Mouse (Mus musculus) spleen, adult 2 months (tissue): Measurements from ENCODE around the gene Rbm25. TPM values are rescaled to one million over a fixed set of nuclear protein-coding genes. Genes with fewer than 3 reads are reported as not detected.
"Not testable (repeated sequence)": the region's sequence is repeated elsewhere in the genome, so short reads cannot be mapped to it uniquely, and the experiment has no call there.

Source experiments
- DNase-seq, 2 experiments: peaks; one replicate each; pipeline versions ENCODE4 v3.0.0 to v3.0.0-alpha.2; 2012 to 2021; ENCODE audit warnings: low spot score in 2 of 2, low read depth in 1 of 2
- H3K27ac ChIP-seq: fragments of 200-500 bp; 2 replicates; pipeline ENCODE4 v1.5.1; 2012; ENCODE audit warnings: low read length, inconsistent platforms; ENCODE audit not compliant: insufficient read depth
- H3K27me3 ChIP-seq: fragments of 200-500 bp; 2 replicates; pipeline ENCODE4 v1.6.1; 2012; ENCODE audit warnings: mild to moderate bottlenecking, moderate library complexity, low read length, inconsistent platforms; ENCODE audit not compliant: control insufficient read depth, insufficient read depth
- H3K36me3 ChIP-seq: fragments of 200-500 bp; 2 replicates; pipeline ENCODE4 v1.6.1; 2012; ENCODE audit warnings: mild to moderate bottlenecking, low read length, inconsistent platforms; ENCODE audit not compliant: control insufficient read depth, insufficient read depth
- H3K4me1 ChIP-seq: fragments of 200-500 bp; 2 replicates; pipeline ENCODE4 v1.6.1; 2011; ENCODE audit warnings: inconsistent platforms; ENCODE audit not compliant: control insufficient read depth, insufficient read depth, insufficient read length
- H3K4me3 ChIP-seq: fragments of 200-500 bp; 2 replicates; pipeline ENCODE4 v1.5.1; 2011; ENCODE audit warnings: mild to moderate bottlenecking, inconsistent platforms; ENCODE audit not compliant: insufficient read depth, insufficient read length; ENCODE audit errors: extremely low read depth
- CTCF ChIP-seq: fragments of 200-500 bp; IDR thresholded peaks from 2 replicates; pipeline ENCODE4 v1.5.1; 2011; ENCODE audit warnings: mild to moderate bottlenecking, inconsistent platforms; ENCODE audit not compliant: insufficient read depth, insufficient read length, insufficient replicate concordance; ENCODE audit errors: extremely low read depth
- POLR2A ChIP-seq: fragments of 200-500 bp; IDR thresholded peaks from 2 replicates; pipeline ENCODE4 v1.6.1; 2011; ENCODE audit warnings: low read depth, low read length, inconsistent platforms
- WGBS: fragments of 180-500 bp; shearing (Covaris S2); methylation state at CpG from one replicate; pipeline ENCODE4 v1.1.7; 2018; 5-methylcytosine and 5-hydroxymethylcytosine counted together
- polyA plus RNA-seq: library from polyadenylated mRNA; depleted of rRNA; stranded (reverse); fragments of >200 nt; gene quantifications from 2 replicates; pipeline ENCODE4 v1.2.3, GENCODE M21; 2012

Gene Rbm25
- polyA plus RNA-seq, 1 experiment: 20.2 TPM

DNA sequence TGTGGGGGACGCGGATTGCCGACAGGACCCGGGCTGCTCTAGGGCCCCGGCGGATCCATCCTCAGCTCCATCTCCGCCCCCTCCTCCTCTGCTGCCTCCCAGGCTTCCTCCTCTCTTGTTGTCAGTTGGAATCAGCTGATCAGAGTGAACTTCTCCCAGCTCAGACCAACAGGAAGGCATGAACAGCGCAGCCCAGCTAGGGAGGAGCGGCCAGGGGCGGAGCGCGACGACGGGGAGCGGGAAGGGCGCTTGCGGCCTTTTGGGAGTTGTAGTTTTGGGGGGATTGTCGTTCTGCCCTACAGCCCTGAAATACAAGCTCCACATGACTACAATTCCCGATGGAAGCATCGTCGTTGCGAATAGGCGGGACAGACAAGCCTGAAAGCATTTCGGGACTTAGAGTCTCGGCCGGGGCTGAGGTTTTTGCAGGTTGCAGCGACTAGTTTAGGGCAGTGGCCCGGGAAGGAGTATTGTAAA lies 34.0 kb upstream of the Rbm25 start, which contains the start of gene Zfyve1:
Gene Zfyve1 (minus strand): TSS at position 198 of the 477 bp plus-strand sequence.
- H3K4me1 ChIP-seq: 0 out of 2 replicates have a peak, but pooled peaks cover 5% of the 10 kb centered on the region
- no peaks in the 10 kb centered on the region for H3K27me3 ChIP-seq
- peak; percentile 6; the same call in 1 of the 2 replicates for TF ChIP-seq POLR2A
- TF ChIP-seq CTCF: no peak

DNA sequence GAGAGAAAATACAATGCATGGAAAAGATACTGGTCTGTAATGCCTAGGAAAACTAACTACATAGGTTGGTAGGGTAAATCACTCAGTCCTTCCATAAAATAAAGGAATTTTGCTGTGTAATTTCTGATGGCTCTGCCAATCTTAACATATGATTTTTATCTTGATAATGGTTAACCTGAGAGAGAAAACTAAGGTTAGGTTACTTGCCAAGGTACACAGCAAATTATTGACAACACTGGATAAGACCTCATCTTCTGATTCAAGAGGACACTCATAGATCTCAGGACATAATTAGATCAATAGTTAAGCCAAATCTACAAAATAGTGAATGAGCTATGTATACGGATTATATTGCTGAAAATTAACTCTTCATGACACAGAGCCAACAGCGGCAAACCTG lies 33.2 kb upstream of the Rbm25 start:
- 92% methylated on average over 2 of the region's 2 CpGs for WGBS

More for the DNA sequence above, 34.0 kb upstream of the Rbm25 start, which contains the start of gene Zfyve1:
- Histone ChIP-seq H3K27ac (peak within 1 kb of the TSS; percentile 41; the same call in 1 of the 2 replicates), H3K36me3 (peaks cover 3% of the 10 kb centered on the region; the same call in 1 of the 2 replicates), H3K4me3 (peak within 1 kb of the TSS; percentile 86)
- WGBS: under 1% methylated on average over 28 of the region's 28 CpGs
- DNase-seq: peak; percentile 87 to 88

DNA sequence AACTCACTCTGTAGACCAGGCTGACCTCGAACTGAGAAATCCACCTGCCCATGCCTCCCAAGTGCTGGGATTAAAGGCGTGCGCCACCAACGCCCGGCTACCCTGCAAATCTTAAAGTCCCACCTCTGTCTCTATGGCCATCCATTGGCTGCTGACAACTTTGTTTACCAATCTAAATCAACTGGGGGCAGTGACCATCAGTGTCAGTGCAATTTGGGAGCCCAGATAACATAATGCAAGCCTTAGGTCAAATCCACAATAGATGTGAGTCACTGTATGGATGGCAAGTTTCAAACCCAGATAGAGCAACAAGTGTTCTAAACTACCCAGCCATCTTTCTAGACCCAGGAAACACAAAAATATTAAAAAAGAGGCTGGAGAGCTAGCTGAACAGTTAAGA lies 28.8 kb upstream of the Rbm25 start:
- H3K4me3 ChIP-seq: no peak overlapping the region
- no peaks in the 10 kb centered on the region for H3K27me3 ChIP-seq
- H3K27ac ChIP-seq: no peak overlapping the region
- no peak for TF ChIP-seq POLR2A
- TF ChIP-seq CTCF: no peak
- H3K36me3 ChIP-seq: no peaks in the 10 kb centered on the region
- 92% methylated on average over 5 of the region's 5 CpGs for WGBS
- H3K4me1 ChIP-seq: no peaks in the 10 kb centered on the region
- DNase-seq: no peak

More for the DNA sequence above, 33.2 kb upstream of the Rbm25 start:
- TF ChIP-seq POLR2A (no peak), CTCF (no peak)
- H3K4me1 ChIP-seq: 0 out of 2 replicates have a peak, but pooled peaks cover 5% of the 10 kb centered on the region
- no peaks in the 10 kb centered on the region for H3K27me3 ChIP-seq
- H3K36me3 ChIP-seq: peaks cover 3% of the 10 kb centered on the region; the same call in 1 of the 2 replicates
- no peak for DNase-seq
- no peak overlapping the region for H3K4me3 ChIP-seq
- H3K27ac ChIP-seq: no peak overlapping the region

DNA sequence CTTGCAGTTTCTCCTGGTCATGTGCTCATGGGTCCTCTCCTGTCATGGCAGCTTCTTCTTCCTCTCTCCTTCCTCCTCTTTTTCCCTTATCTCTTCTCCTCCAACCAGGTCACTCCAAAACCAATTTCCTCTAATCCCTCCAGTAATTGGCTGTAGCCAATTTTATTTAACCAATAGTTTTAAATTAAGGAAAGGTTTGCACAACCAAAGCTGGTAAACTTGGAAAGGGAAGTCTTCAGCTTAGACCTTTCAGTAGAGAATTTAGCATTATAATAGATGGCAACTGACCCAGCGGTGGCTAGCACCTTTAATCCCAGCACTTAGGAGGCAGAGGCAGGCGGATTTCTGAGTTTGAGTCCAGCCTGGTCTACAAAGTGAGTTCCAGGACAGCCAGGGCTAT lies 24.6 kb upstream of the Rbm25 start:
- not testable (repeated sequence) for H3K27me3 ChIP-seq, DNase-seq

DNA sequence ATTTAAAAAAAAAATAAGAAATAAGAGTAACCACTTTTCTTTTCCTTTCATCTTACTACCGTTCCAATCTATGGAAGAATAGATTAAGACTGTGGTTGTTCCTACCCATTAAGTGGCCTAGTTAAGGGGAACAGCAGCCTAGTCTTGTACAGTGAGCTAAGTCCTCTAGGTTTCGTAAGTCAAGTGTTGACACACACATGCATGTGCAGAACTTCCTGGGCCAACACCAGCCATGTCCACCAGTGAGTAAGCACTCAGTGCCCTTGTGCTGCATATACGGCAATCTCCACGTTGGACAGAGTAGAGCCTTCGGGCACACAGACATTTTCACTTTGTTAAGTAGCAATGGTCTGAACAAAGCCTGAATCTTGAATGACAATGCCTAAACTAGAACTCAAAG lies 13.8 kb upstream of the Rbm25 start:
- Histone ChIP-seq H3K4me3 (no peak overlapping the region), H3K27ac (no peak overlapping the region), H3K27me3 (no peaks in the 10 kb centered on the region), H3K36me3 (no peaks in the 10 kb centered on the region), H3K4me1 (no peaks in the 10 kb centered on the region)
- DNase-seq: no peak
- TF ChIP-seq POLR2A: no peak
- TF ChIP-seq CTCF: no peak
- WGBS: 93% methylated on average over 5 of the region's 5 CpGs

More for the DNA sequence above, 24.6 kb upstream of the Rbm25 start:
- 92% methylated on average over 2 of the region's 2 CpGs for WGBS
- H3K4me1 ChIP-seq, H3K27ac ChIP-seq, H3K4me3 ChIP-seq, H3K36me3 ChIP-seq: not testable (repeated sequence)

DNA sequence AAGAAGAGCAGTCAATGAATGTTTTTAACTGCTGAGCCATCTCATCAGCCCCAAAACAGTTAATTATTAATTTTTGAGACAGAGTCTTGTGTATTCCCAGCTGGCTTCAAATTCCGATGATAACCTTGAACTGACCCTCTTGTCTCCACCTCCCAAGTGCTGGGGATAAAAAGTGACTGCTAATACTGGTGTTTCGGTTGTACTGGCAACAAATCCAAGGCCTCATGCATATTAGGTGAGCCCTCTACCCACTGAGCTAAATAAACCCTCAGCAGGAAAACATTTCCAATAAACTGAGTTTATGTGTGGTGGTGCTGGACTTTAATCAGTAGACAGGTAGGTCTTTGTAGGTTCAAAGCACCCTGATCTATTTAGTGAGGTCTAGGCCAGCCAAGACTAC lies 12.1 kb upstream of the Rbm25 start:
- no peak for TF ChIP-seq CTCF
- no peak for TF ChIP-seq POLR2A
- H3K27me3 ChIP-seq: no peaks in the 10 kb centered on the region
- no peak for DNase-seq
- no peak overlapping the region for H3K27ac ChIP-seq
- WGBS: 95% methylated on average over 2 of the region's 2 CpGs
- H3K36me3 ChIP-seq: no peaks in the 10 kb centered on the region
- no peaks in the 10 kb centered on the region for H3K4me1 ChIP-seq
- no peak overlapping the region for H3K4me3 ChIP-seq

DNA sequence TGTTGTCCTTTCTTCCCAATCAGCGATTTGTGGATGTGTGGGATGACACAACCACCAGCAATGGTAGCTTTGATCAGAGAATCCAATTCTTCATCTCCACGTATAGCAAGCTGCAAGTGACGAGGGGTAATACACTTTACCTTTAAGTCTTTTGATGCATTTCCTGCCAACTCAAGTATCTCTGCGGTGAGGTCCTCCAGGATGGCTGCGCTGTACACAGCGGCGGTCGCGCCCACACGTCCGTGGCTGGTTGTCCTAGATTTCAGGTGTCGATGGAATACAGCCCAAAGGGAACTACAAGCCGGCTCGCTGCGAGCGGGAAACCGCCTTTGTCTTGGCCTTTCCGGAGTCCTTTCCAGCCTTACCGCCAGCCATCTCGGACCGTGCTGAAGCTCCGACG lies 10.3 kb upstream of the Rbm25 start:
- H3K27me3 ChIP-seq, H3K4me1 ChIP-seq, H3K36me3 ChIP-seq, DNase-seq, H3K27ac ChIP-seq: not testable (repeated sequence)
- H3K4me3 ChIP-seq: 0 out of 2 replicates have a peak overlapping the region, but pooled peaks have one; percentile 7
- 73% methylated on average over 23 of the region's 23 CpGs for WGBS
